Mouse (Mus musculus): ENCODE results near the gene Metrnl. TPM values are rescaled to one million over a fixed set of nuclear protein-coding genes. Genes with fewer than 3 reads are reported as not detected.

Metrnl gene
- total RNA-seq, 1 experiment from 2014 or later = 12.2 TPM

Other genes starting within 250 kb of the Metrnl start
- 47.0 and 50.4 TPM in 2 replicates for gene Tbcd, start 249.6 kb upstream of the Metrnl start, total RNA-seq (2017)
- not detected in 2 replicates for gene Zfp750, start 182.2 kb upstream of the Metrnl start, total RNA-seq (2017)
- gene B3gntl1, start 28.4 kb upstream of the Metrnl start, total RNA-seq (2017) = 14.2 and 24.0 TPM in 2 replicates
- not detected in 2 replicates for gene Ptchd3, start 128.7 kb downstream of the Metrnl start, total RNA-seq (2017)

Data from hematopoietic stem cell, adult 5-6 weeks (primary cell).